ENCODE assay signal across 29 mouse cellular contexts in genomic region chr17:79547524-79547923, GRCm38 (mm10).
DNase-seq lines count a peak whose midpoint lies in the region; ATAC-seq and TF ChIP-seq lines count a peak whose summit lies in the region.
"Had no signal": no experiment of that assay in that cellular context is flagged by ENCODE, and none has a peak within 500 bp of the region (broad histone marks: within the 10 kb centered on the region; RNA-seq: fewer than 3 reads in every experiment).

No protein-coding gene starts in this region.

- no peak for ATAC-seq in hindbrain, embryonic 14.5 days (ENCODE audit: low FRiP score)
- ATAC-seq: forebrain, embryonic 15.5 days; inflammation-experienced regulatory T-cells, adult 6 months had no signal

- peak overlapping the region; percentile 67; the same call in 1 of the 2 replicates for H3K27ac ChIP-seq in heart, embryonic 10.5 days
- H3K27ac ChIP-seq in embryonic fibroblast, embryonic 13.5 days (ENCODE audit: insufficient read depth, low read length) = peak overlapping the region; percentile 27; the same call in 1 of the 2 replicates
- no peak overlapping the region for H3K27ac ChIP-seq in hindbrain, embryonic 10.5 days
- H3K27ac ChIP-seq in hindbrain, embryonic 14.5 days = no peak overlapping the region
- H3K27ac ChIP-seq: forebrain, embryonic 15.5 days; gastrocnemius, adult 2 months; heart, embryonic 15.5 days; hindbrain, embryonic 15.5 days; kidney, postnatal 0 days; limb, embryonic 15.5 days; liver, embryonic 14.5 days; midbrain, embryonic 10.5 days; midbrain, embryonic 15.5 days had no signal

- no peaks in the 10 kb centered on the region for H3K27me3 ChIP-seq in heart, embryonic 10.5 days (ENCODE audit: insufficient read depth, poor library complexity, severe bottlenecking)
- no peaks in the 10 kb centered on the region for H3K27me3 ChIP-seq in myocyte (ENCODE audit: control insufficient read depth, insufficient read depth, insufficient read length)
- no peaks in the 10 kb centered on the region for H3K27me3 ChIP-seq in hindbrain, embryonic 10.5 days (ENCODE audit: insufficient read depth, poor library complexity, severe bottlenecking)
- H3K27me3 ChIP-seq in hindbrain, embryonic 14.5 days (ENCODE audit: control insufficient read depth, insufficient read depth, low read length) = no peaks in the 10 kb centered on the region
- H3K27me3 ChIP-seq: forebrain, embryonic 15.5 days; heart, embryonic 15.5 days; hindbrain, embryonic 15.5 days; limb, embryonic 15.5 days; midbrain, embryonic 15.5 days had no signal

- no peak overlapping the region for H3K4me3 ChIP-seq in heart, embryonic 10.5 days
- no peak overlapping the region for H3K4me3 ChIP-seq in embryonic fibroblast, embryonic 13.5 days (ENCODE audit: insufficient read depth, low read length)
- no peak overlapping the region for H3K4me3 ChIP-seq in myocyte
- H3K4me3 ChIP-seq in hindbrain, embryonic 10.5 days = no peak overlapping the region
- no peak overlapping the region for H3K4me3 ChIP-seq in hindbrain, embryonic 14.5 days (replicated peaks; ENCODE audit: low read length)
- H3K4me3 ChIP-seq: forebrain, embryonic 15.5 days; gastrocnemius, adult 2 months; heart, embryonic 15.5 days; hindbrain, embryonic 15.5 days; limb, embryonic 15.5 days; midbrain, embryonic 10.5 days; midbrain, embryonic 15.5 days had no signal

- 54% methylated on average over 3 of the region's 3 CpGs for WGBS in heart, embryonic 10.5 days
- 87% methylated on average over 3 of the region's 3 CpGs for WGBS in hindbrain, embryonic 10.5 days
- 87% methylated on average over 3 of the region's 3 CpGs for WGBS in hindbrain, embryonic 14.5 days

- no peak overlapping the region for H3ac ChIP-seq in myocyte (ENCODE audit: control insufficient read depth, insufficient read length)

- no peak for TF ChIP-seq POLR2A in embryonic fibroblast, embryonic 13.5 days (IDR thresholded peaks at IDR 0.05; ENCODE audit: low read depth, low read length)
- no peak for TF ChIP-seq POLR2A in myocyte (IDR thresholded peaks at IDR 0.05; ENCODE audit: insufficient read length, low read depth)

- H3K79me2 ChIP-seq in myocyte (ENCODE audit: control insufficient read depth, insufficient read depth) = no peaks in the 10 kb centered on the region

- H3K4me2 ChIP-seq in myocyte (ENCODE audit: low read depth) = no peak overlapping the region
- no peak overlapping the region for H3K4me2 ChIP-seq in hindbrain, embryonic 14.5 days (replicated peaks)
- H3K4me2 ChIP-seq: forebrain, embryonic 15.5 days; heart, embryonic 15.5 days; hindbrain, embryonic 15.5 days; limb, embryonic 15.5 days; lung, embryonic 14.5 days; midbrain, embryonic 15.5 days had no signal

- no peaks in the 10 kb centered on the region for H3K36me3 ChIP-seq in heart, embryonic 10.5 days
- H3K36me3 ChIP-seq in myocyte (ENCODE audit: control insufficient read depth, insufficient read depth) = no peaks in the 10 kb centered on the region
- H3K36me3 ChIP-seq in hindbrain, embryonic 10.5 days = no peaks in the 10 kb centered on the region
- H3K36me3 ChIP-seq in hindbrain, embryonic 14.5 days (replicated peaks; ENCODE audit: control insufficient read depth, insufficient read depth) = no peaks in the 10 kb centered on the region
- H3K36me3 ChIP-seq: forebrain, embryonic 15.5 days; heart, embryonic 15.5 days; hindbrain, embryonic 15.5 days; limb, embryonic 15.5 days; midbrain, embryonic 10.5 days; midbrain, embryonic 15.5 days had no signal

- no peak for TF ChIP-seq CTCF in embryonic fibroblast, embryonic 13.5 days (IDR thresholded peaks at IDR 0.05; ENCODE audit: borderline replicate concordance, insufficient read depth, low read length)

- H3K9me3 ChIP-seq in heart, embryonic 10.5 days = no peaks in the 10 kb centered on the region
- H3K9me3 ChIP-seq in hindbrain, embryonic 10.5 days = no peaks in the 10 kb centered on the region
- H3K9me3 ChIP-seq in hindbrain, embryonic 14.5 days (ENCODE audit: control insufficient read depth, low read length) = no peaks in the 10 kb centered on the region
- H3K9me3 ChIP-seq: forebrain, embryonic 15.5 days; heart, embryonic 15.5 days; hindbrain, embryonic 15.5 days; limb, embryonic 15.5 days; midbrain, embryonic 10.5 days; midbrain, embryonic 15.5 days had no signal

- H3K9ac ChIP-seq in hindbrain, embryonic 14.5 days = no peak overlapping the region
- H3K9ac ChIP-seq: forebrain, embryonic 15.5 days; heart, embryonic 15.5 days; hindbrain, embryonic 15.5 days; limb, embryonic 15.5 days; liver, embryonic 14.5 days; lung, embryonic 14.5 days; midbrain, embryonic 15.5 days had no signal

- no peak for DNase-seq in heart, embryonic 10.5 days (ENCODE audit: low spot score)
- DNase-seq in heart, adult 18-20 months = no peak
- DNase-seq in kidney, adult 8-10 months = peak; percentile 3 to 7
- DNase-seq in kidney, postnatal 4 days = no peak
- no peak for DNase-seq in hindbrain, embryonic 10.5 days (ENCODE audit: low spot score)
- no peak for DNase-seq in hindbrain, embryonic 14.5 days (ENCODE audit: low spot score)
- DNase-seq: cerebellum, adult 2 months; cerebellum, postnatal 14 days; gastrocnemius, adult 2 months; gastrocnemius, postnatal 36 days; heart, postnatal 36 days; left cerebral cortex, postnatal 4 days; lung, embryonic 14.5 days; lung, postnatal 14 days; right cerebral cortex, postnatal 25 days; spleen, adult 18-20 months; thymus, adult 18-20 months; thymus, postnatal 25 days had no signal

- H3K4me1 ChIP-seq in heart, embryonic 10.5 days = peaks cover 5% of the 10 kb centered on the region; the same call in 1 of the 2 replicates
- H3K4me1 ChIP-seq in embryonic fibroblast, embryonic 13.5 days (ENCODE audit: control insufficient read depth, insufficient read depth, low read length) = peaks cover 3% of the 10 kb centered on the region
- no peaks in the 10 kb centered on the region for H3K4me1 ChIP-seq in hindbrain, embryonic 10.5 days (replicated peaks)
- no peaks in the 10 kb centered on the region for H3K4me1 ChIP-seq in hindbrain, embryonic 14.5 days (replicated peaks; ENCODE audit: control insufficient read depth, insufficient read depth, low read length)
- H3K4me1 ChIP-seq: hindbrain, embryonic 15.5 days; midbrain, embryonic 10.5 days; midbrain, embryonic 15.5 days had no signal

TF ChIP-seq in myocyte, 11 proteins besides CTCF, POLR2A, EP300 and RAD21:
- peak; percentile 72 for TF ChIP-seq SRF (IDR thresholded peaks at IDR 0.05; ENCODE audit: control insufficient read depth, insufficient read length, low read depth)
- TF ChIP-seq POLR2AphosphoS2 (IDR thresholded peaks at IDR 0.05; ENCODE audit: insufficient read length, low read depth) = no peak

Comparison
In these comparisons a context has a peak if more than half of its experiments do, and no peak if none do; other contexts are left out.
1. DNase-seq: peak in kidney, adult 8-10 months (2 of 2); none in heart, embryonic 10.5 days (single experiment), heart, adult 18-20 months (0 of 2), kidney, postnatal 4 days (0 of 2), hindbrain, embryonic 10.5 days (single experiment) and hindbrain, embryonic 14.5 days (single experiment).
2. H3K27ac ChIP-seq: peak in heart, embryonic 10.5 days (single experiment) and embryonic fibroblast, embryonic 13.5 days (single experiment); none in hindbrain, embryonic 10.5 days (single experiment) and hindbrain, embryonic 14.5 days (single experiment).